Mouse (Mus musculus): Measurements from ENCODE around the gene Fos. TPM values are rescaled to one million over a fixed set of nuclear protein-coding genes. Genes with fewer than 3 reads are reported as not detected.

The Fos gene
- polyA plus RNA-seq, 1 experiment from 2014 or later, result 5.4 TPM

Other genes with a start within 250 kb of the Fos start
- gene Mlh3, start 203.3 kb upstream of the Fos start, polyA plus RNA-seq (2015; fragmentation: Nextera tagmentation; extraction: Ambion mirVana), result 6.2 and 6.4 TPM in 2 replicates
- 57.5 and 71.7 TPM in 2 replicates for gene Acyp1, start 185.5 kb upstream of the Fos start, polyA plus RNA-seq (2015; fragmentation: Nextera tagmentation; extraction: Ambion mirVana)
- 1.3 and 1.5 TPM in 2 replicates for gene Zc2hc1c, start 185.3 kb upstream of the Fos start, polyA plus RNA-seq (2015; fragmentation: Nextera tagmentation; extraction: Ambion mirVana)
- gene Nek9, start 134.5 kb upstream of the Fos start, polyA plus RNA-seq (2015; fragmentation: Nextera tagmentation; extraction: Ambion mirVana), result 16.4 and 21.3 TPM in 2 replicates
- 240 and 248 TPM in 2 replicates for gene Tmed10, start 99.0 kb upstream of the Fos start, polyA plus RNA-seq (2015; fragmentation: Nextera tagmentation; extraction: Ambion mirVana)
- gene Jdp2, start 125.1 kb downstream of the Fos start, polyA plus RNA-seq (2015; fragmentation: Nextera tagmentation; extraction: Ambion mirVana), result 0.37 and 0.96 TPM in 2 replicates
- 4.0 and 5.5 TPM in 2 replicates for gene Batf, start 212.8 kb downstream of the Fos start, polyA plus RNA-seq (2015; fragmentation: Nextera tagmentation; extraction: Ambion mirVana)

All from heart, embryonic 15.5 days (tissue).